Mouse (Mus musculus): ENCODE results near the gene Ano6.

- TF ChIP-seq POLR2A (IDR thresholded peaks at IDR 0.05; ENCODE audit: borderline replicate concordance, insufficient read depth, low read length) (no peak), CTCF (IDR thresholded peaks at IDR 0.05; ENCODE audit: borderline replicate concordance, insufficient read depth, low read depth, low read length) (no peak)
Measured at GRCm38 (mm10) chr15:95944299-95944698, 153.7 kb downstream of the Ano6 start.

Measured in cerebellum, adult 2 months (tissue).